Mouse (Mus musculus) neural tube, embryonic 13.5 days (tissue): ENCODE measurements around the gene C1ql3. TPM values are rescaled to one million over a fixed set of nuclear protein-coding genes. Genes with fewer than 3 reads are reported as not detected.

Experiments used
- polyA plus RNA-seq: library from polyadenylated mRNA; unstranded; fragments of >200 nt; fragmentation: Nextera tagmentation; extraction: Ambion mirVana; gene quantifications from 2 replicates; pipeline ENCODE4 v1.2.1, GENCODE M21; 2015

C1ql3 gene
- polyA plus RNA-seq, 1 experiment from 2014 or later, result 2.8 TPM

Other genes starting within 250 kb of the C1ql3 start
- gene Pter, start 87.8 kb downstream of the C1ql3 start, polyA plus RNA-seq, result 5.0 and 5.3 TPM in 2 replicates